Mouse (Mus musculus) ES-E14 (cell line): Measurements from ENCODE around the gene Ano6. TPM values are rescaled to one million over a fixed set of nuclear protein-coding genes. Genes with fewer than 3 reads are reported as not detected.

Source experiments
- DNase-seq: peaks from one replicate; pipeline ENCODE4 v3.0.0-alpha.2; 2013; ENCODE audit warnings: low read depth, low spot score
- H3K27ac ChIP-seq: 2 replicates; pipeline ENCODE4 v1.5.1; 2012; ENCODE audit warnings: low read depth, mild to moderate bottlenecking, low read length, moderate library complexity, mixed read lengths; ENCODE audit not compliant: poor library complexity, insufficient read depth, severe bottlenecking
- H3K36me3 ChIP-seq: 2 replicates; pipeline ENCODE4 v1.6.1; 2012; ENCODE audit warnings: mild to moderate bottlenecking, low read length, moderate library complexity, mixed read lengths; ENCODE audit not compliant: control insufficient read depth, poor library complexity, insufficient read depth, severe bottlenecking
- H3K4me1 ChIP-seq, 2 experiments: fragments of 150-350 bp in 1 of 2; sonication (generic) in 1 of 2; 2 replicates each; pipeline ENCODE4 v1.6.1; 2012; ENCODE audit warnings: low read length in 2 of 2, mild to moderate bottlenecking in 1 of 2, mixed read lengths in 1 of 2; ENCODE audit not compliant: control insufficient read depth in 2 of 2, insufficient read depth in 2 of 2, poor library complexity in 1 of 2
- H3K4me3 ChIP-seq, 2 experiments: fragments of 150-350 bp in 1 of 2; sonication (generic) in 1 of 2; 2 replicates each; pipeline ENCODE4 v1.5.1; 2012; ENCODE audit warnings: low read length in 2 of 2, low read depth in 1 of 2, mild to moderate bottlenecking in 1 of 2, mixed read lengths in 1 of 2; ENCODE audit not compliant: insufficient read depth in 1 of 2, poor library complexity in 1 of 2, severe bottlenecking in 1 of 2
- H3K9ac ChIP-seq: 2 replicates; pipeline ENCODE4 v1.6.1; 2012; ENCODE audit warnings: low read depth, mild to moderate bottlenecking, low read length, mixed read lengths; ENCODE audit not compliant: poor library complexity, insufficient read depth, severe bottlenecking
- H3K9me3 ChIP-seq: fragments of 150-350 bp; sonication (generic); 2 replicates; pipeline ENCODE4 v1.6.1; 2012; ENCODE audit warnings: low read depth, mild to moderate bottlenecking, low read length; ENCODE audit not compliant: control insufficient read depth, insufficient read depth
- CHD2 ChIP-seq: IDR thresholded peaks from 2 replicates; pipeline ENCODE4 v1.6.1; 2014; ENCODE audit warnings: mild to moderate bottlenecking, low read depth, low read length, inconsistent platforms
- HCFC1 ChIP-seq: IDR thresholded peaks from 2 replicates; pipeline ENCODE4 v1.6.1; 2012; ENCODE audit warnings: low read length, inconsistent platforms, borderline replicate concordance; ENCODE audit not compliant: insufficient read depth
- MAFK ChIP-seq: IDR thresholded peaks from 2 replicates; pipeline ENCODE4 v1.6.1; 2014; ENCODE audit warnings: mild to moderate bottlenecking, low read depth, low read length, inconsistent platforms; ENCODE audit not compliant: insufficient read depth
- ZC3H11A ChIP-seq: IDR thresholded peaks from 2 replicates; pipeline ENCODE4 v1.6.1; 2012; ENCODE audit warnings: low read depth, mild to moderate bottlenecking, inconsistent platforms, low read length, borderline replicate concordance
- ZNF384 ChIP-seq: IDR thresholded peaks from 2 replicates; pipeline ENCODE4 v1.6.1; 2012; ENCODE audit warnings: low read depth, low read length, inconsistent platforms
- in situ Hi-C, 2 experiments: fragments of 600-800 bp; cut with MboI; formaldehyde crosslinking; loops; one replicate each; pipeline ENCODE4 v1.15.1; 2025; ENCODE audit warnings: low sequenced_read_pairs in 2 of 2, inconsistent platforms in 1 of 2; ENCODE audit not compliant: unreplicated experiment in 2 of 2
- total RNA-seq: library from RNA; depleted of rRNA; stranded (reverse); fragments of 300-350 nt; gene quantifications from 2 replicates; pipeline ENCODE4 v1.2.3, GENCODE M21; 2012

Gene Ano6
- total RNA-seq, 1 experiment, result 48.6 TPM

GRCm38 (mm10) chr15:95801261-95801979 lies 10.8 kb downstream of the Ano6 start:
- Histone ChIP-seq H3K4me1 (peaks cover 17 to 33% of the 10 kb centered on the region in 2 experiments), H3K9ac (no peak overlapping the region), H3K4me3 (no peak overlapping the region), H3K36me3 (peaks cover 2% of the 10 kb centered on the region; the same call in 1 of the 2 replicates), H3K9me3 (no peaks in the 10 kb centered on the region), H3K27ac (no peak overlapping the region)
- TF ChIP-seq MAFK (no peak), HCFC1 (no peak), ZC3H11A (no peak), ZNF384 (no peak), CHD2 (no peak)
- in situ Hi-C loops, result no loop called here
- DNase-seq, result no peak

- no peak overlapping the region for H3K27ac ChIP-seq
- H3K9ac ChIP-seq, result no peak overlapping the region
- peaks cover 17 to 33% of the 10 kb centered on the region in 2 experiments for H3K4me1 ChIP-seq
- DNase-seq, result no peak
- in situ Hi-C loops, result no loop called here
- H3K4me3 ChIP-seq, result no peak overlapping the region
- TF ChIP-seq HCFC1, result no peak
- no peak for TF ChIP-seq ZC3H11A
- no peak for TF ChIP-seq ZNF384
- TF ChIP-seq CHD2, result no peak
- no peak for TF ChIP-seq MAFK
- H3K9me3 ChIP-seq, result no peaks in the 10 kb centered on the region
- H3K36me3 ChIP-seq, result peaks cover 2% of the 10 kb centered on the region; the same call in 1 of the 2 replicates
Observed at GRCm38 (mm10) chr15:95802140-95802539, 11.5 kb downstream of the Ano6 start.

- Histone ChIP-seq H3K9ac (no peak overlapping the region), H3K27ac (no peak overlapping the region), H3K36me3 (peaks cover 2% of the 10 kb centered on the region; the same call in 1 of the 2 replicates), H3K4me3 (no peak overlapping the region), H3K9me3 (no peaks in the 10 kb centered on the region), H3K4me1 (peaks cover 17 to 30% of the 10 kb centered on the region in 2 experiments)
- TF ChIP-seq ZC3H11A (no peak), MAFK (no peak), ZNF384 (no peak), CHD2 (no peak), HCFC1 (no peak)
- no peak for DNase-seq
- in situ Hi-C loops, result no loop called here
Observed at GRCm38 (mm10) chr15:95802762-95803161, 12.1 kb downstream of the Ano6 start.

DNA sequence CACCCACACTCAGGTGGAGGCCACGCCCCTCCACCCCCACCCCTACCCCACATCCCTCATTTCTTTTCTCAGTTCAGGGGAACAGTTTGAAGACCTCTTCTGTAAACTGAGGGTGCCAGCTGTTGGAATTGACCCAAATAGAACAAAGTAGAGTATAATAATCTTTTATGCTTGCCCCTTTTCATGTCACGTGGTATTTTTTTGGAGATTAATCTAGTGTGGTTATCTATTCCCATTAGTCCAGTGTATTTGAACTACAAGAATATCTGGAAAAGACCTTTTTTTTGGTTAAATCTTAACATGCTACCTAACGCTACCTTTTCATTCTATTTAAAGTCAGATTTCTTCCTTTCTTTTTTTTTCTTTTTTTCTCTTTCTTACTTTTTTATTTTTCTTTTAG lies 12.8 kb downstream of the Ano6 start:
- no peak for DNase-seq
- H3K4me1 ChIP-seq, result peaks cover 17 to 34% of the 10 kb centered on the region in 2 experiments
- peaks cover 2% of the 10 kb centered on the region; the same call in 1 of the 2 replicates for H3K36me3 ChIP-seq
- H3K4me3 ChIP-seq, result no peak overlapping the region
- H3K9ac ChIP-seq, result no peak overlapping the region
- in situ Hi-C loops, result no loop called here
- no peaks in the 10 kb centered on the region for H3K9me3 ChIP-seq
- no peak for TF ChIP-seq MAFK
- no peak for TF ChIP-seq ZNF384
- no peak for TF ChIP-seq ZC3H11A
- TF ChIP-seq CHD2, result no peak
- no peak for TF ChIP-seq HCFC1
- H3K27ac ChIP-seq, result no peak overlapping the region
